Comparison of ENCODE assay signal across 9 mouse cellular contexts in genomic region chr4:86696890-86697289, GRCm38 (mm10). TPM values are rescaled to one million over a fixed set of nuclear protein-coding genes. Genes with fewer than 3 reads are reported as not detected.
DNase-seq lines count a peak whose midpoint lies in the region; ATAC-seq lines count a peak whose summit lies in the region.
"Had no signal": no experiment of that assay in that cellular context is flagged by ENCODE, and none has a peak within 500 bp of the region (broad histone marks: within the 10 kb centered on the region; RNA-seq: fewer than 3 reads in every experiment).

No protein-coding gene starts in this region.

- WGBS in hindbrain, embryonic 13.5 days, result 10% methylated on average over 4 of the region's 4 CpGs
- WGBS in liver, embryonic 13.5 days (ENCODE audit: insufficient replicate concordance), result 5% methylated on average over 4 of the region's 4 CpGs

- ATAC-seq in hindbrain, embryonic 13.5 days (ENCODE audit: low FRiP score), result peak; percentile 90
- ATAC-seq in liver, embryonic 13.5 days (ENCODE audit: low read depth), result peak; percentile 59

- H3K9me3 ChIP-seq in hindbrain, embryonic 13.5 days, result no peaks in the 10 kb centered on the region
- no peaks in the 10 kb centered on the region for H3K9me3 ChIP-seq in liver, embryonic 13.5 days (replicated peaks)

- no peak overlapping the region for H3K4me2 ChIP-seq in hindbrain, embryonic 13.5 days
- no peak overlapping the region for H3K4me2 ChIP-seq in liver, embryonic 13.5 days

- H3K4me1 ChIP-seq in hindbrain, embryonic 13.5 days (replicated peaks), result no peaks in the 10 kb centered on the region
- H3K4me1 ChIP-seq in liver, embryonic 13.5 days (replicated peaks), result no peaks in the 10 kb centered on the region

- H3K27me3 ChIP-seq in hindbrain, embryonic 13.5 days, result no peaks in the 10 kb centered on the region
- H3K27me3 ChIP-seq in liver, embryonic 13.5 days, result no peaks in the 10 kb centered on the region

- no peaks in the 10 kb centered on the region for H3K36me3 ChIP-seq in hindbrain, embryonic 13.5 days
- H3K36me3 ChIP-seq in liver, embryonic 13.5 days, result no peaks in the 10 kb centered on the region

- no peak overlapping the region for H3K4me3 ChIP-seq in hindbrain, embryonic 13.5 days
- H3K4me3 ChIP-seq in liver, embryonic 13.5 days (replicated peaks), result no peak overlapping the region
- H3K4me3 ChIP-seq: erythroblast, embryonic 14.5 days had no signal

- H3K27ac ChIP-seq in hindbrain, embryonic 13.5 days, result no peak overlapping the region
- no peak overlapping the region for H3K27ac ChIP-seq in liver, embryonic 13.5 days

- no peak overlapping the region for H3K9ac ChIP-seq in hindbrain, embryonic 13.5 days
- H3K9ac ChIP-seq in liver, embryonic 13.5 days, result no peak overlapping the region

- DNase-seq in layer of hippocampus, postnatal 10 days (ENCODE audit: low spot score in 2 of 2), result peak; percentile 15 to 46
- no peak for DNase-seq in layer of hippocampus, postnatal 25 days (ENCODE audit: extremely low spot score in 1 of 2, low spot score in 1 of 2)
- DNase-seq in NIH3T3 (ENCODE audit: low read depth), result peak; percentile 91
- DNase-seq in embryo, embryonic 11.5 days (ENCODE audit: low read depth, low spot score), result peak; percentile 46
- DNase-seq in liver, embryonic 13.5 days, result peak; percentile 38
- DNase-seq in neural tube, embryonic 10.5 days (ENCODE audit: extremely low spot score, low spot score), result peak; percentile 22
- DNase-seq in spleen, postnatal 4 days (ENCODE audit: low spot score in 2 of 2), result no peak

RNA-seq across cellular contexts. Expression of gene Plin2, which starts 27.0 kb away (rescaled TPM):
- 10 to 100 TPM; 17.3 to 18.0 TPM for total RNA-seq in layer of hippocampus, postnatal 10 days (2021)
- total RNA-seq in layer of hippocampus, postnatal 25 days (2021), result 10 to 100 TPM; 13.1 to 15.0 TPM
- 53.4 and 55.0 TPM in 2 replicates for polyA plus RNA-seq in hindbrain, embryonic 13.5 days (2015; fragmentation: Nextera tagmentation; extraction: Ambion mirVana)
- 144 and 148 TPM in 2 replicates for polyA plus RNA-seq in liver, embryonic 13.5 days (2015; fragmentation: Nextera tagmentation; extraction: Ambion mirVana)

RNA-seq across cellular contexts. Expression of gene Dennd4c, which starts 51.5 kb away (rescaled TPM):
- total RNA-seq in layer of hippocampus, postnatal 10 days (2021), result 10 to 100 TPM; 13.0 to 14.8 TPM
- total RNA-seq in layer of hippocampus, postnatal 25 days (2021), result 10 to 100 TPM in 1 of 2 experiments, 1 to 10 TPM in 1; 8.5 to 10.7 TPM
- polyA plus RNA-seq in hindbrain, embryonic 13.5 days (2015; fragmentation: Nextera tagmentation; extraction: Ambion mirVana), result 3.6 and 5.4 TPM in 2 replicates
- 1.5 and 2.6 TPM in 2 replicates for polyA plus RNA-seq in liver, embryonic 13.5 days (2015; fragmentation: Nextera tagmentation; extraction: Ambion mirVana)

Comparison
In these comparisons a context has a peak if more than half of its experiments do, and no peak if none do; other contexts are left out.
1. DNase-seq: peak in layer of hippocampus, postnatal 10 days (2 of 2), NIH3T3 (single experiment), embryo, embryonic 11.5 days (single experiment), liver, embryonic 13.5 days (single experiment) and neural tube, embryonic 10.5 days (single experiment); none in layer of hippocampus, postnatal 25 days (0 of 2) and spleen, postnatal 4 days (0 of 2).